Mouse (Mus musculus) embryo, embryonic 11 days (tissue): ENCODE results near the gene Abraxas2.

ENCODE experiments used
- DNase-seq: peaks from one replicate; pipeline ENCODE4 v3.0.0-alpha.2; 2015

The Abraxas2 gene

DNA sequence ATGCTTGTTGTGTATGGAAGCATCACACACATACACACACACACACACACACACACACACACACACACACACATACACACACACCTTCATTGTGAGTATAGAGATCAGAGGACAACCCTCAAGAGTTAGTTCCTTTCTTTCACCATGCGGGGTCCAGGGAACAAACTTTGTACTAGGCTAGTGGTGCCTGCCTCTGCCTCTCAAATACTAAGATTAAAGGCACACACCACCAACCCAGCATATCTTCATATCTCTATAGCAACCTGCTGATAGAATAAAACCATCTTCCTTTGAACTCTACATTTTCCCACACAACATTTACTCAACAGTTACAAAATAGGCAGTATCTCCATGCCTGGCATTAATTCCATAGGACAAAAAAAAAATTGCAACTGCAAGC lies 2.9 kb upstream of the Abraxas2 start:
- no peak for DNase-seq

DNA sequence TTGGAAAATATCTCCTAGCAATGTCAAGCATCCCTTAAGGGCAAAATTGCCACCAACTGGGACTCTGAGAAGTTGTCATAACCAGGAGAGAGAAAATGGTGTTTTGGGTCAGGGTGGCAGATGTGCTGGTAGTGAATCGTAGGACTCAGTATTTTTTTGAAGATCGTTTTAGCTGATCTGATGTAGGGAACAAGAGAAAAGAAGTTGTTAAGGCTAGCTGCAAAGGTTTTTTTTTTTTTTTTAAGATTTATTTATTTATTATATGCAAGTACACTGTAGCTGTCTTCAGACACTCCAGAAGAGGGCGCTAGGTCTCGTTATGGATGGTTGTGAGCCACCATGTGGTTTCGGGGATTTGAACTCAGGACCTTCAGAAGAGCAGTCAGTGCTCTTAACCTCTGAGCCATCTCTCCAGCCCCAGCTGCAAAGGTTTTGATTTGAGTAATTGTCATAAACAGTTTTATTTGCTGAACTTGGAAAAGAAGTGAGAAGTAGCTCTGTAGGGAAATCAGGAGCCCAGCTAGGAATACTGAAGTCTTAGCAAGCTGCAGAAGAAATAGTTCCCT lies 899 bp upstream of the Abraxas2 start:
- no peak for DNase-seq

DNA sequence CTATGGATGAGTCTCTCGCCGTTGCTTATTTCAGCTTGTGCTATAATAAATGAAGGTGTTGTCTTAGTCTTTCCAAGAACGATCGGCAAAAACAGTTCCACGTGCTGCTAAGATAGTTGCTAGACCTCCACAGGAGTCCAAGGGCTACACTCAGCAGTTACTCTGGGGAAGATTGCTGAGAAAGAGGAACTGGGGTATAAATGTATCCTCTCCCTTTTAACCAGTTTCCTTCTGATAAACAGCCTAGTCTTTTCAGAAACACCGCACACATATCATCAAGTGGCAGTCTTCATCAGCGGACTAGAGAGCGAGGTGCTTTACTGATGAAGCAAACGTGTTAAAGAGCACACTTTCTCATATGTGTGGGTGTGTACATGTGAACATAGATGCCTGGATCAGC lies 7.3 kb downstream of the Abraxas2 start:
- no peak for DNase-seq

DNA sequence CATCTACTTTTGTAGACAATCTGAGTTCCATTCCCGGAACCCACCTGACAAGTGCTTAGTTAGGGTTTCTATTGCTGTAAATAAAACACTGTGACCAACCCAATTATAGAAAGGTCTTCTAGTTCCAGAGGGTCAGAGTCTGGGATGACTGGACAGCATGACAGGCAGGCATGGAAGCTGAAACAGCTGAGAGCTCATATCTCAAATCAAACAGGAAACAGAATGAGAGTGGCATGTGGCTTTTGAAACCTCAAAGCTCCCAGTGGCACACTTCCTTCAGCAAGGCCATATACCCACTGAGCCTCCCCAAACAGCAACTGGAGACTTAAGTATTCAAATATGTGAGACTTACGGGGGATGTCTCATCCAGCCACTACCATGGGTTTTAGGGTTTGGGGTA lies 14.0 kb downstream of the Abraxas2 start:
- DNase-seq: no peak

DNA sequence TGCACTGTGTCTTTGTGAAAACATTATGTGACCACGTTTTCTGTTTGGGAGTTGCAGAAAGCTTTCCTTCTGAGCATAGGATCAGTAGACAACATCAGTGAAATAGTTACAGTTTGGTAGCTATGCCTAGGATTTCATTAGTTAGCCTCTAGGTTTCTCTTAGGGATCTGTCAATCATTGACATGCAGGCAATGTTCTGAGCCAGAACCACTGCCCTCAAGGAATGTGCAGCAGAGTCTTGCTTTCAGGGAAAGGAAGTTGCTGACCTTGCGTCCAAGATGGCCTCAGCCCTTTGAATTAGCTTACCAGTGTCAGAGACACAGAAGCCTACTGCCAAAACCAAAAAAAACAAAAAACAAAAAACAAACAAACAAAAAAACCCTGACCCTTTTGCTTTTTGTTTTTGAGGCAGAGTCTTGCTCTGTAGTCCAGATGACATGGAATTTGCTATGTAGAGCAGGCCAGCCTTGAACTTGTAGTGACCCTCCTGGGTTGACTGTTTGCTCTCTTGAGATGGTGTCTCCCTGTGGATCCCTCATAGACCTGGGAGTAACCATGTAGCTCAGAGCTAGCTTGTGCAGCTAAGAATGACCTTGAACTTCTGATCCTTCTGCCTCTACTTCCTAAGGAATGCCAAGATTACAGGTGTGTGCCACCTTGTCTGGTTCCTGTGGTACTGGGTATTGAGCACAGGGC lies 16.5 kb downstream of the Abraxas2 start:
- no peak for DNase-seq

DNA sequence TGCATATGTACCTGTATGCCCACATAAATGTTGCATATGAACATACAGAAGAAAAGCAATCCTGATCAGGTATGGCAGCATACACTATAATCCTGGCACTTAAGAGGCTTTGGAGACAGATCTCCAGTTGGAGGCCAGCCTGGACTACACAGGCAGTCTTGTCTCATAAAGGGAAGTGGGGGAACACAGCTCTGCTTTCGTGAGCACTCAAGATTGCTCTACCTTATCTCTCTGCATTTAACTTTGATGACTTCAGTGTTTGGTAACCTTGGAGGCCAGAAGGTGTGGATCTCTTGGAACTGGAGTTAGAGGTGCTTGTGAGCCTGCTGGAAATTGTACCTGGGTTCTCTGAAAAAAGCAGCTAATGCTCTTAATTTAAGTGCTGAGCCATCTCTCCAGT lies 21.3 kb downstream of the Abraxas2 start:
- no peak for DNase-seq

DNA sequence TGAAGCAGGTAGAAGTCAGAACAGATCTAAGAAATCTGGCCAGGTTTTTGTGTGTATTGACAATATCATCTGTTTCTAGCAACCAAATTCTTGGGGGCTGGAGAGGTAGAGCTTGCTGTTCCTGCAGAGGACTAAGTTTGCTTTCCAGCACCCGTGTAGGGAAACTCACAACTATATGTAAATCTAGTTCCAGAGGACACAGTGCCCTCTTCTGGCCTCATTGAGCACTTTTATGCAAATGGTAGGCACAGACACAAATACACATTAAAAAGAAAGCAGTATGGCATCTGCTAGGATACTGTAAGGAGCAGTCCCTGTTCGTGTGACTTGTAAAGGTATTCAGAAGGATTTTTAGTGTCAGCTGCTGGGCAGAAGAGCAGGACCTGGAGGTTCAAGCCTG lies 23.3 kb downstream of the Abraxas2 start:
- DNase-seq: peak; percentile 23

DNA sequence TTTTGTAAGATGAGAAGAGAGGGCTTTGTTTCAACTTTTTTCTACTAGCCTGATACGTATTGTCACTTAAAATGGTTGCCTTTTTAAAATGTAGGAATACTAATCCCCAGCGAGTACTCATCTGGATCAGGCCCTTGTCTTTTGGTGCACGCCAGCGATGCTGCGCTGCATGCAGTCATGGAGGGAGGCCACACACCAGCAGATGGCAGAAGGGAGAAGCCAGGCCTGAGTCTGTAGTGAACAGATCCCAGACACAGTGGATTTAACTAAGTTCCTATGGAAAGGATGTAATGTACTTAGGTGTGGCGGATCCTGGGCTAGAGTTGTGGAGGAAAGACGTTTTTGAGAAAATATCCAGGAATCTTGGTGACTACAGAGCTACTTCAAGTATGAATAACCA lies 25.0 kb downstream of the Abraxas2 start:
- DNase-seq: no peak

DNA sequence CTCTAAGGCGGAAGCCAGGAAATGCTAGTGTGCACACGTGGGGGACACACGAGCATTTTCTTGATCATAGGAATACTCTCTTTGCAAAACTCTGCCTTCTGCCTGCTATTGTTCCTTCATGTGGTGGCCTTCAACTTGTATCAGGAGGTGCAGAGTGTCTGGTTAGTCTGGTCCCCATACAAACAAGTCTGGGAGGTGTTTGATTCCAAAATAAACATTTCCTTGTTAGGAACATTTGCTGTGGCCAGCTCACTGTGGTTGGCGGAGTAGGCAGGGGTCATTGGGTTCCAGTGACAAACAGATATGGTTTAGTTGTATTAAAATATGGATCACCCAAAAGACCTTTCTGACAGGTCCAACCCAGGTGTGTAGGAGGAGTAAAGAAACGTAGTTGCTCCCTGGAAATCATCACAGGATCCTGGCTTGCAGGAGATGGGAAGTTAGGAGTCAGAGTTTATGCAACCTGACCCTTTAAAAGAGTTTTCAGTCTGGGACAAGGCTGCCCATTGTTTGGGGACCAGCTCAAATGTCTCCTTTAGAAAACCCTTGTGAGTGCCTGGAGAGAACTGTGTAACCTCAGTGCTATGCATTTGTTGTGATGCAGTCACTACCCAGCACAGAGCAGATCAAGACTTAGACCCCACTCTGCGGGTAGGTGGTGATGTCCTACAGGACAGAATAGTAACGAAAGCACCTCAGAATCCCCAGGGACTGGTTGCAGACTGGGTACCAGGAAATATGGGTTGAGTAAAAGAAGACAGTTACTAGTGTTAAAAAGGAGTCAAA lies 28.2 kb downstream of the Abraxas2 start:
- DNase-seq: peak; percentile 21

DNA sequence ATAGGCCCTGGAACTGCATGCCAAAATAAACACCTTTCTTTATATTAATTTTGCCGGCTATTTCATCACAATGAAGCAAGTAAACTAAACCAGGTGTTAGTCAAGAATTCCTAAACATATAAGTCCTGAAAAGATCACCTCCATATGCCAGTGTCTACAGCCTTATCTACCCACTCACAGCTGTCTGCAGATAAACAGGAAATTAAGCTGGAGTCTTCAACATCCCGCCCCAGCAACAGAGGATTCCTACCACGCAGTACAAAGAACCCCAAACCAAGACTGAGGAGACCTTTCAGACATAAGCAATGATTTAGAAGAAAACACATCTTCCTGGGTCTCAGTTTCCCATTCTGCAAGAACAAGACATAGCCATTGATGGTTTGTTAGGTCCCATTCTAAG lies 29.0 kb downstream of the Abraxas2 start:
- DNase-seq: no peak

DNA sequence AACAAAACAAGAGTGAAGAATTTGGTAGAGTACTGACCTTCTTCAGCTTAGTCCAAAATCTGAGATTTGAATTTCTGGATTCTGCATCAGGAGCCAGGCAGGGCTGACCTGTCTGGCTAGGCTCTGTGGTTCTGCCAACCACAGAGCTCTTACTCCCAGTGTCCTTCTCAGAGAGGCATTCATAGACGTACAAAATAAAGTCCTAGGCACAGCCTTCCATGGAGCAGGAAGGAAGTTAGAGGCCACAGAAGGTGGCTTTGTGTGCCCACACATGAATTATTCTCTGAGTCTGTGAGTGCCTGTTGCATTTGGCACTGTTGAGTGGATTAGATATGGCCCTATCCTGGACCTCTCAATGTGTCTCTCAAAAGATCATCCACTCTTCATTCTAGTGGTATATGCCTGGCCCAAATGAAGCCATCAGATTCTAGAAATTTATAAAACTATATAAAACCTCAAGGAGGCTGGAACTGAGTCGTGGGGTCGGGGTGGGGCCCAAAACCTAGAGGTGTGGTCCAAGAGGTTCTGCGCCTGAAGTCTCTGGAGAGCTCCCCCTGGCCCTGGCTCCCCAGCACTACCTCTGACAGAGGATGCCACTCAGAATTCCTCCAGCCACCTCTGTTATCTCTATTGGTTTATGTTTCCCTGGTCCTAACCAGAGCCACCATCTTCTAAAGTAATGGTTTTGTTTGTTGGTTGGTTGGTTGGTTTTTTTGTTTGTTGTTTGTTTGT lies 29.7 kb downstream of the Abraxas2 start:
- DNase-seq: no peak

DNA sequence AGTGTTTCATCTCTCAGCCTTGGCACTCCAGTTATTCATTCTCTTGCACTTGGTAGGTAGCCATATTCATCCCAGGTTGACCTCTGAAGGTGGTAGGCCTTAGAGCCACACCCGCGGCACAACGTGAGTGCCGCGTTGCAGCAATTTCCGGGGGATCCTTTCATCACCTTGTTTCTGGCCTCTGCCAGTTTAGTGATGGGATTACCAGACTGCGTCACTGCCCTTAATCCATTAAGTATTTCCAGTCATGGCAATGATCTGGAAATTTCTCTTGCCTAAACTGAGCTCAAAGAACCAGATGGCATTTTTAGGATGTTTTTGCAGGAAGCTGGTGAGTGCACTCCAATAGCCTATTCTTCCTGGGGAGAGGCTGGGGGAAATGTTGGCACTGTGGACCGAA lies 30.7 kb downstream of the Abraxas2 start:
- DNase-seq: no peak

DNA sequence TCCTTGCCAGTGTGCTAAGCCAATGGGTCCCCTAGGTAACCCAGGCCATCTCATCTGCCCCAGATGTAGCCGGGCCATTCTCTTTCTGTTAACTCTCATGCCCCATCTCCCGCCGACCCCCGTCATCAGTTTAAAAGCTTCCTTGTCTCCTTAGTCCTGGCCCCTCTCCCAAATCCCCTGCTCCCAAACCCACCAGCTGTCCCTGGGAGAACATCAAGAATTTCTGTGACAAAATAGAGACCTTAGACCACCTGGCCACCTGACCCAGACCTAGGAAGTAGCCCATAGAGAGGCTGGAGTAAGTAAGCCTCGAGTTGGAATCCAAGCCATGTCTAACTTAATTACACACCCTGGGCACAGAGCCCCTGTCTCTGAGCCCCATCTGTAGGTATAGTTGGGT lies 31.2 kb downstream of the Abraxas2 start:
- no peak for DNase-seq

DNA sequence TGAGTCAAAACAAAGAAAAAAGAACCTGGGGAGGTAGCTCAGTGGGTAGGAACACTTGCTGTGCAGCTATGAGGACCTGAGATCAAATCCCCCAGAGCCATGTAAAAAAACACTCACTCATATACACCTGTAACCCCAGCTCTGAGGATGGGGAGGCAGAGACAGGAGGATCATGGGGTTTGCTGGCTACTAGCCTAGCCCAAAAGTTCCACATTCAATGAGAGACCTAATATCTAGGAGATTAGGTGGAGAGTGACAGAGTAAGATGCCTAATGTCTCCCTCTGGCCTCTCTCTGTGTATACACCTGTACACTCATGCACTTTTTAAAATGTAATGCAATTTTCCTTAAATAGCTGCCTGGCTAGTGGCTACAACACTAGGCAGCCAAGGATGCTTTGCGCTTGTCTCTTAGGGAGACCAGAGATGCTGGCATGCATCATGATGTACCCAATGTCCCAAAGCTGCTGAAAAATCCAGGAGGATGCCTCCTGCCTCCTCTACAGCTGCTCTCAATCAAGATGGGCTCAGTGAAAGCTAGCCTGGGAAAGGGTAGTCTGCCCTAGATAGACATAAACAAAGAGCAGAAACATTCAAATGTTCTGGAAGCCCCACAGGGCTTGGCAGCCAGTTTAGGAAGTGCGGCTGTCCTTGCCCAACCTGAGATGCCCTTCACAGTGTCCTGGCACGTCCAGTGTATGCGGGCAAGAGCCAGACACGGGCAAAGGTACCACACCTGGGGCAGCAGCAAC lies 32.7 kb downstream of the Abraxas2 start:
- DNase-seq: no peak

DNA sequence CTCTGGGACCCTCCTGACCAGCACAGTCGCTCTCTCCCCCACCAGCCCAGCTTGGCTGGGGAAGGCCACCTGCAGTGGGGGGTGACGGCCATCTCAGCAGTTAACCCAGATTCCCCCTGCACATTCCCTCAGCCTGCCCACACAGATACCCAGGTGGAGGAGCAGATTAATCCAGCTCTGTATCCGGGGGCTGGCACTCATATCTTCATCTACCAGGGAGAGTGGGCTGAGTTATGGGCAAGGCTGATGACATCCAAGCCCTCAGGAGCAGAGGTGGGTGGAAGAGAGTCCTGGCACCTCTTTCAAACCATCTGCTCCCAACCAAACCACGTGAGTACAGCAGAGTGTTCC lies 33.3 kb downstream of the Abraxas2 start:
- DNase-seq: no peak

DNA sequence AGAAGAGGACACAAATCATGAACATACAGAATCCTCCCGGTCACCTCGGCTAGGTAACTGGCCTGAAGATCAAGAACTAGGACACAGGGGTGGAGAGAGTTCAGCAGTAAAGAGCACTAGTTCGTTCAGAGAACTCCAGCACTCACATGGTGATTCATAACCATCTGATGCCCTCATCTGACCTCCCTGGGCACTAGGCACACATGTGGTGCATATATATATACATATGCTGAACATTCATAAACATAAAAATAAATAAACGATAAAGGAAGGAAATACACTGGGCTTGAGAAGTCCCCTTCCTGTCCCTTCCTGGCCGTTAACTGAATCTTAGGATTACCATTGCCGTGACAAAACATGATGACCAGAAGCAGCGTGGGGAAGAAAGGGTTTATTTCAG lies 33.8 kb downstream of the Abraxas2 start:
- no peak for DNase-seq

DNA sequence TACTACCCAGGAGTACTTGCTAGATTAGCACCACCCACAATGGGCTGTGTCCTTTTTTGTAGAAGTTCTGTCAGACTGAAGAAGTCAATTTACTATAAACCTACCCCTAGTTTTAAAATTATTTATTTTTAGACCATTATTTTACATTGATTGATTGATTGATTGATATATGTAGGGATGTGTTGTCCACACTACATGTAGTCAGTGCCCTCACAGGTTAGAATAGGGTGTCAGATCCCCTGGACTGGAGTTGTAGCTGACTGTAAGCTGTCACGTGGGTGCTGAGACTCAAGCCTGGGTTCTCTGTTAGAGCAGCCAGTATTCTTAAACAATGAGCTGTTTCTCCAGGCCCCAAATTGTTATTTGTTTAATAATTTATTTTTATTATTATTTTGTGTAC lies 34.3 kb downstream of the Abraxas2 start:
- DNase-seq: no peak

DNA sequence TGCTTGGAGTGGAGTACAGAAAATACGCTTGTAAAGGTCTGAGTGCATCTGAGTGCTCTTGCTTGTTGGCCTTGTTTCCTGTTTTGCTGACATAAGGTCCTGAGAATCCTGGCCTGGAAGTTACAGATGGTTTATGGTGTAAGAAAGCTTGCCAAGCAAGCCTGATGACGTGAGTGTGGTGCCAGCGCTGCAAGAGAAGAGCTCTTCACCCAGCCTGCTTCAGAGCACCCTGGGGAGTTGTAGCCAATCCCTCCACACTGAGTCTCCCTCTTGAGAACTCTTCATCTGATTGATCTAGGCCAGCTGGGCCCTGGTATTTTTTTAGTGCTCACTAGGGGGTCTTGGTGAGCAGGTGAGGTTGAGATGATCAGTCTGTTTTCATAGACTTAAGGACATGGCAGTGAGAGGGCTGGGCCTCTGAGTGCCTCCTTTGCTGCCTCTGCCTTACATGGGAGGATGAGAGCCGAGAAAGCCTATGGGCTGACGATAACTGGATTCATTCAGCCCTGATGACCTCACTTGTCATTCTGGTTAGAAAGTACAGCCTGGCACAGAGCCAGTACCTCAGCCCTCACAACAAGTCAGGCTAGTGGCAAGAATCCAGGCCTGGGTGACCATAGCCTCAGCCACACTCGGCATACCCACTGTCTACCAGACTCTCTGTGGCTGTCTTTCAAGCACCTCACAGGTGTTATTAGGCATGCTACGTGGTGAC lies 36.0 kb downstream of the Abraxas2 start:
- no peak for DNase-seq

DNA sequence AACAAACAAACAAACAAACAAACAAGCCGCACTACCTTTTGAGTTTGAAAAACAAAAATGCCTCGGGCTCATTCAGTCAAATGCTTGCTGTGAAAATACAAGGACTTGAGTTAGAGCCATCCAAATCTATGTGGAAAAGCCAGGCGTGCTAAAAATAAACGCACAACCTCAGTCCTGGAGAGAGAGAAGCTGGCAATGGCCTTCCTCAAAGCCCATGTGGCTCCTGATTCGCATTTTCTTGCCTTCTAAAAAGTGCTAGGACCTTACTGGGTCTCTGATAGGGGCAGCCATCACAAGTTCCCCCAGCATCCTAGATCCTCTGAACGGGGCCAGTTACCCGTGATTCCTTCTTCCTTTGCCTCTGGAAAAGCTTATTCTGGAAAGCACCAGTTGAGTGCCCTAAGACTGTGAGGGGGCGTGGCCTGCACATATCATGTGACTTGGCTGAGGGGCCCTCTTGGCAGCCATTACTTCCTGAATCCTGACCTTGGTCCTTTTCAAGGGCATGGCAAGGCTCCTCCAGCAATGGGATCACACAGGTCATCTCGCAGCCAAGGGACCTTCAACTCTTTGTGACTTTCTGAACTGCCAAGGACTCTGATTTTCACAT lies 37.3 kb downstream of the Abraxas2 start:
- DNase-seq: no peak

DNA sequence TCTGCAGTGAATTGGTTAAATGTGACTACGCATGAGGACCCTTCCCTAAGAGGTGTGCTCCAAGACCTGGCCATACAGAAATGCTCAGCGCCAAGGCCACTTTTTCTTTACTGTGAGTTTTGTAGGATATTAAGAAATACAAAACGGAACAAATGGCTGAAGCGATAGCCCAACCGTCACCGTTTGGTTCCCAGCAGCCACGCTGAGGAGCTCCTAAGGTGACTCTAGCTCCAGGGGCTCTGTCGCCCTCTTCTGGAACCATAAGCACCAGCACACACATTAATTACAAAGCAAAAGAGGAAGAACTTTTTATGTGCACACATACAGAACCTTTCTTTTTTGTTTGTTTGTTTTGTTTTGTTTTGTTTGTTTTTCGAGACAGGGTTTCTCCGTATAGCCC lies 38.2 kb downstream of the Abraxas2 start:
- DNase-seq: no peak

DNA sequence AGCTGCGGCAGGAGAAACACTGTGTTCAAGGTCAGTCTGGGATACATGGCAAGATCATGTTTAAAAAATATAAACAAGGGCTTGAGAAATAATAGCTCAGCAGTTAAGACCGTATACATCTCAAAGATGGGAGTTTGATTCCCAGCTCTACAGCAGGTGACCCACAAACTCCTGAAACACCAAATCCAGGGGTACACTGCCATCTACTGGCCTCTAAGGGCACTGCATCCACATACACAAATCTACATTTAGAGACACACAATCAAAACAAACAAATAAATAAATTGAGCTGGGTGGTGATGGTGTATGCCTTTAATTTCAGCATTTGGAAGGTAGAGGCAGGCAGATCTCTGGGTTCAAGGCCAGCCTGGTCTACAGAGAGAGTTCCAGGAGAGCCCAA lies 39.2 kb downstream of the Abraxas2 start:
- no peak for DNase-seq
